Mouse (Mus musculus) cerebellum, postnatal 10 days (tissue): ENCODE data around the gene Rplp1.

Experiments
- DNase-seq, 2 experiments: peaks; one replicate each; pipeline ENCODE4 v3.0.0; 2021; ENCODE audit warnings: mixed read lengths in 2 of 2

The Rplp1 gene

DNA sequence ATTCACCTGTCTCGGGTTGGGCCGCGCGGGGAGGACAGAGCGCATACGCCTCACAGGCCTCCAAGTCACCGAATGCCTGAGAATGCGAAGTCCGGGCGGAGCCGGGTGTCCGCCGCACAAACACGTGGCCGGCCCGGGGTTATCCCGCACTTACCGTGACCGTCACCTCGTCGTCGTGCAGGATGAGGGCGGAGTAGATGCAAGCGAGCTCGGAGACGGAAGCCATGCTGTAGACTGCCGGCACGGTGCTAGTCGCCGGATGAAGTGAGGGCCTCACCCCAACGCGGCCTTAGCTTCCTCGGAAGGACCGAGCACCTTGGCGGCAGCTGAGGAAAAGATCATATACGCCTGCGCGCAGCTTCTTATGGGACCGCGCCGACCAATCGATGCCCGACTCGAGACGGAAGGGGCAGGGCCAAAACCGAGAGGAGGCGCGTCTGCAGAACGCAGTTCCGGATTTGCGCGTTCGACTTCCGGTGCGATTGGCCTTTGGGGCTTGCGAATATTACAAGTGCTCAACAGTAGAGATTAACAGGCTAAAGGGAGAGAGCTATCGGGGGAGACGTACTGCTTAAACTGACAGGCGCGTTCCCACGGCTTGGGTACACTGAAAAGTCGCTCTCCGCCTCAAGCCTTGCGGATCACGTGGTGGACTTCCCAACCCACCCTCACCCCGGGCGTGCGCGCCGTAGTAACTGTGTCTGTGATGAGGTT lies at the start of gene Rplp1:
Gene Rplp1, minus strand, starts transcription at position 340 of the 714 bp plus-strand sequence.
- peak; percentile 96 to 97 for DNase-seq

DNA sequence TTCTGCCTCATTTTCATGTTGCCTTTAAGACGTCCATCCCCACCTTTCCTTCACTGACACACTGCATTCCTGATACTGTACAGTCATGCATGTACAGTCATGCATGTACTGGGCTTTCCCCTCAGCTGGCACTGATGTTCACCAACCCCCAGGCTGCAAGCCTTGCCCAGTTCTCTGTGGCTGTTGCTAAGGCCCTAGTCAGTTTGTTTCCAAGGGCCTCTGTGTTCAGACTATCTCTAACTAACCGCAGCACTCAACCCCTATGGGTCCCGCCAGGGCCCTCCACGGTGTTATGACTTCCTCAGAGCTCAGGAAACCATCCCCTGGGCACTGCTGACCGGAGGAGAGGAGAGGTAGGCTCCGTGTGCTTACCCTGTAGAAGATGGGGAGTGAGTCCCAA lies 49.0 kb upstream of the Rplp1 start:
- DNase-seq: no peak

DNA sequence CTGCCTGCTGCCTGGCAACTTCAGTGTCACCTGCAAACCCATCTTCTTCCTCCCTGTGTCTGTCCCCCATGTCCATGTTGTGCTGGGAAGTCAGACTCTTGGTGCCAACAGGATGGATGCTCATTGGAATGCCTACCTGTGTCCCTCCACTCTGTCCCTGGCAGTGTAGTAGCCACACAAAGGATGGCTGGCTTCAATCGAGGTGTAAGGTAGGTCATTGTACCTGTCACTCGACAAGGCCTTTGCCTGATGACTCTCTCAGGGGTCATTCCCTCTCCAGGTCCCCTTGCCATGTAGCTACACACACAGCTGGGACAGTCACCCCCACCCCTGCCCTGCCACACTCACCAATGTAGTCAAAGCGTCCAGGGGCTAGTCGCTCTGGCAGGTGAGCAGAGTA lies 46.8 kb upstream of the Rplp1 start:
- DNase-seq: no peak

DNA sequence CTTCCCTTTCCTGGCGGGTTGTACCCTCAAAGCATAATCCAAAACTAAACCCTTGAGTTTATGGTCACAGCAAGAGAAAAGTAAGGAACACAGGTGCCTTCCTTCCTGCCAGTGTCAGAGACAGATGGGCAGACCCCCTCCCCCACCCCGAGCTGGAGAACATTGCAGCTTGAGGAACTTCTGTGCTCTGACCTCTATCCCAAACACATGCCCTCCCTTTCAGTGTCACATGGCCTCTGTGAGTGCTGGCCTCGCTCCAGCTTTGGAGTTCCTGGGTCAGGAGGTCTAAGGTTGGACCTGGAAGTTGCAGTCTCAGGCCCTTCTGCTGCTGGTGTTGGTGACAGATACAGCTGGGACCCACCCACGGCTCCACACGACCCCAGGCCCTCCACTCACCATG lies 46.4 kb upstream of the Rplp1 start:
- DNase-seq: peak; percentile 46 to 48

DNA sequence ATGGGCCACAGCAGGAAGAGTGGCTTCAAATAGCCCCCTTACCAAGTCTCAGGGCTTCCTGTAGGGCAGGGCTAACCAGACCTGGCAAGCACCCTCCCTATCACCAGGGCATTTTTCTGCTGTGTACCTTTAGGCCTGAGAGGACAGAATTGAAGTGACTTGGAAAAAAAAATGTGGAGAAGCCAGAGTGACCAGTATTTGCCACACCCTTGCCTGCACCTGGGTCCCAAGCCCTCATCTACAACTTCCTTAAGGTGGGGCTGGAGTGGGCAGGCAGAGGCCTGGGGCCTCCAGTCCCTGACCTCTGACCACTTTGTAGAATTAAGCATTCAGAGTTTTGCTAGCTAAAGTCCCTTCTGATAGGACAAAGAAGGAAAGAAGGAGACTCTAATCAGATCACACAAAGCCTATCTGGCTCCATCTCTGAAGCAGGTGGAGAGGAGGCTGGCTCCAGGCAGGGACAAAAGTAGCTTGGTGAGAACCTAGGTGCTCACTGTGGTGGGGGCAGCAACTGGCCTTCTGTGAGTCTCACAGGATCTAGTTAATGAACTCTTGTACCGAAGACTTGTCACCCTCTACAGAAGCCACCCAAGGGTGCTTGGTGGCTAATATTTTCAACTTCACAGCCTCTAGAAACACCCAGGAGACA lies 45.7 kb upstream of the Rplp1 start:
- no peak for DNase-seq

DNA sequence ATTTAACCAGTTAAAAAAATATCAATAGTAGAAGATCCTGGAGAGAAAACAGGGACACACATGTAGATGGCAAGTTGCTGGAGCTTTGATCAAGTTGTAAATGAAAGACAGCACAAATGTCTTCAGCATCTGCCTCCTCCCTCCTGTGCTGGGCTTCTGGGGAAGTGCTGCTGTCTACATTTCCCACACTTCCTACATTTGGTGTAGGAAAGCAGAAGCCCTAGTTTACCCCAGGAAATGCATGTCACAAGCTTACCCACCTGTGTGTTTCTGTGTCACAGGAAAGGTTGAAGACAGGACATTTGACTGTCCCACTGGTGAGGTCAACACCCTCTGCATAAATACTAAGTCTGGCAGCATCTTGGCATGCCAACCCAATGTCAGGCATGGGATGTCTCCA lies 40.4 kb upstream of the Rplp1 start:
- DNase-seq: no peak

DNA sequence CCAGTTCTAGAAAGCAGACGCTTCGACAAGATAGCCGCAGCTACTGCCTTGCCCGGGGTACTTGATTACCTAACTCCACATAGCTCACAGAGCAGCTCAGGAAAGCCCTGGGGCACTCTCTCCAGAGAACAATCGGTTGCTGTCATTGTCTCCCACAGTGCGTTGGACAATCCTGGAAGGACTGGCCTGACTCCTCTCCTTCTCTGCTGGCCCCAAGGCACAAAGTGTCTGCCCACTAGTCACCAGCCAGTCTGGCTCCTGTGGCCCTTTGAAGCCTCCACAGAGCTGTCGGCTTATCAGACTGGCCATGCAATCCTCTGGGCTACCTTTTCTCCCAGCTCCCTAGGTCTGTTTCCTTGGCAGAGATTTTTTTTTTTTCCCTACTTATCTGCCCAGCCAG lies 37.9 kb upstream of the Rplp1 start:
- DNase-seq: no peak

DNA sequence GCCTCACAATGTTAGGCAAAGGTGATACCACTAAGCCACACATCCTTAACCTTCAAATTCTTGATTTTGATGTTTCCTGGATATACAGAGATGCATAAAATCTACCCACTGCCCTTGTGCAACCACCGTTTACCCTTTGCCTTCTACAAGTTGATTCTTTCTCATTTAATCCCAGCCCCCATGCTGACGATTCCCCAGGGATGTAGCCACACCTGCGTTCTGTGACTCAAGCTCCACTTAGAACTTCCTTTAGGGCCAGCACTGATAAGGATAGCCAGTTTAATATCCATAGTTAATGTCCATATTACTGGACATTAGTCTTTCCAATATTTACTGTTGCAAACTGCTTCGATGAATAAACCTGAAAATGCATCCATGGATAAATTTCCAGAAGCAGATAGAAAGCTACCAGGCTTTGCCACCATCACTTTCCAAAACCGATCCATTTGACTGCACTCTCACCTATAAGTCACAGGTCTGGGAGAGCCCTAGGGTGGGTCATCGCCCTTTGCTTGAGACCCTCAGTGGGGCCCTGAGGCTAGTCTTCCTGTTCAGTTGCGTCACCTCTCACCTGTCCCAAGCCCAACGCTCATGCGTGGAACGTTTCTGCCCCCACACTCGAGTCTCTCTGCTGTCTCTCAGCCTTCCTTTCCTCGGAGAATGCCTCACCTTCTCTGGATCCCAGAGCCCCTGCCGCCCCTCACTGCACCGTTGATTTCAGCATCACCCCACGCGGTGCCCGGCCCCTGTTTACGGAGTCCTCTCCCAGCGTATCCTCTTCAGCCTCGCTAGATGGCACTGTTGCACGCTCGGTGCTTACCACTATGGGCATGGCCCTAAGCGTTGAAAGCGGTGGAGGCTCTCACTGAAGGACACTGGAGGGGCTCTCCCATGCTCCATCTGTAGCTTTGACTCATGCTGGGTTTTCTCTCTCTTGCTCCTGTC lies 33.3 kb upstream of the Rplp1 start:
- DNase-seq: peak; percentile 89 to 90

DNA sequence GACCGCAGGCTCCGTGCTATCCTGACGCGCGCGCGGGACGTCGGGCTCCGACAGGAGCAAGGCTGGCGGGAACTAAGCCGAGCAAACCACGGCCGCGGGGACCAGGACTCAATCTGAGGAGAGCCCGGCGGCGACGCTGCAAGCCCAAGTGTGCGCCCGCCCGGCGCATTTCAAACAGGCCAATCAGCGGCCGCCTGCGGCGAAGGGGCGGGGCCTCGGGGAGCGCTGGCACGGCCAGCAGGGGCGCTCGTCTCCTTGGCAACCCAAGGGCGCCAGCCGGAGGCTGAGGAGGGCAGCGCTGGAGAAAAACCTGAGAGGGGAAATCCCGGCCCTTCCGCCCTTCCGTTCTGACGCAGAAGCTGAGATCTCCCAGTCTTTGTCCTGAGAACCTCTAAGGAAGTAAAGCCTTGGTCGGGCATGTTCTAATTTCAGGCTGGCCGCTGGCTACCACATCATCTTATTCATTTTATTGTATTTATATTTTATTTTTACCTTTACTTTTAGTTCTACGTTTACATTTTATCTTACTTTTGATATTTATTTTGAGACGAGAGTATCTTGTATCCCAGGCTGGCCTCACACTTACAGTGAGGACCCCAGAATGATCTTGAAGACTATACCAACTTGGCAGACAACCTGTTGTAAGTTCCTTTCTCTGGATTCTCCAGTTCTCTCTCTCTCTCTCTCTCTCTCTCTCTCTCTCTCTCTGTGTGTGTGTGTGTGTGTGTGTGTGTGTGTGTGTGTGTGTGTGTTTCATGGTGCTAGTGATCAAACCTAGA lies 32.5 kb upstream of the Rplp1 start, which contains the start of gene Kif23:
Gene Kif23, minus strand, starts transcription at position 152 of the 779 bp plus-strand sequence.
- DNase-seq: peak; percentile 100

DNA sequence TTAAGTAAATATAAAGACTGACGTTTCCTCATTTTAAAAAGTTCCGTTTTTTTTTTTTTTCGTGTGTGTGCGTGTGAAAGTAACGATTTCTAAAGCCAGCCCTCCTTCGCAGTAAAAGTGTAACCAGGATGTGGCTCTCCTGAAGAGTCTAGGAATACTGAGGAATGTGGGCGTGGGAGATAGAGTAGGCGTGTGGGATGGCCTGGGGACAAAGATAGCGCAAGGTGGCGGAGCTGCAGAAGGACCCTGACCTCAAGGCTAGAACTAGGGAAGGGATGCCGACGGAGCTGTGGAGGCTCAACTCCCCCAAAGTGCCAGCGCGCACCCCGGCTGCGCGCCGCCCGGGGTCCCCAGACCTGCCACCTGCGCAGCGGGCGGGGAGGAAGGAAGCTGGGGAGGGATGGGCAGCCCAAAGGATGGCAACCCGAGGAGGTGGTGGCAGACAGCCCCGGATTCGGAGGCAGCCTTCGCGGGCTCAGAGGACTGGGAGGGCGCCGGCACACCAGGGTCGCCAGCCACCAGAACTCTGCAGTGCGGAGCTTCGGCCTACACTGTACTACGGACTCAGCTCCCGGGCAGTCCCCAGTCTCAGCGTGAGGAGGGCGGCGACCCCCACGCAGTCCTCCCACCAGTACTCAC lies 31.8 kb upstream of the Rplp1 start:
- DNase-seq: no peak

DNA sequence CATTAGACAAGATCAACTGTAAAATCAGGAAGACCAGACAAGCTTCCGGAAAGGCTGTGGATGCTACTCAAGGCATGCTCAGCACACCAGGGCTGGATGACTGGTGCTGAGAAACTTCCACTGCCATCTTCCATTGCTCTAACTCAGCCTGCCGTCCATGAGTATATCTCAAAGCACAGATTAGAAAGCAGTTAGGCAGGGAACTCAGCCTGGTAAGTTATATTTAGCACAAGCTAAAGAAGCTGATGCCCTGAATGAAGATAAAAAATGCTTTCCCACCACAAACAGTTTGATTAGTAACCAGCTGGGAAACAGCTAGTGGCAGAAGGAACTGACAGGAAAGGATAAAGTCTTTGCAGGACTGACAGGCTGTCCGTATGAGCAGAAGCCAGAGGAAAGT lies 26.7 kb upstream of the Rplp1 start:
- DNase-seq: no peak

DNA sequence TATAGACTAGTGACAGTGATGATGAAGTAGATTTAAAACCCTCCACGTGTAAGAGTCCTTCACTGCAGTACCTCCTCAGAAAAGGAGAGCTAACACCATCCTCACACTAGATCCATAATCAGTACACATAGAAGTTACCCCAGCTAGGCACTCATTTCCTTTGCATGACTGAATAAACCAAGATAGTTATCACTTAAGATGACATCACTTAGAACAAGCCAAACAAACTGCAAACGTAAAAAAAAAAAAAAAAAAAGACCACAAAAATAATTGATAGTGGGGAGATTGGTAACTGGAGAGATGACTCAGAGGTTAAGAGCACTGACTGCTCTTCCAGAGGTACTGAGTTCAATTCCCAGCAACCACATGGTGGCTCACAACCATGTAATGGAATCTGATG lies 19.0 kb upstream of the Rplp1 start:
- DNase-seq: no peak

DNA sequence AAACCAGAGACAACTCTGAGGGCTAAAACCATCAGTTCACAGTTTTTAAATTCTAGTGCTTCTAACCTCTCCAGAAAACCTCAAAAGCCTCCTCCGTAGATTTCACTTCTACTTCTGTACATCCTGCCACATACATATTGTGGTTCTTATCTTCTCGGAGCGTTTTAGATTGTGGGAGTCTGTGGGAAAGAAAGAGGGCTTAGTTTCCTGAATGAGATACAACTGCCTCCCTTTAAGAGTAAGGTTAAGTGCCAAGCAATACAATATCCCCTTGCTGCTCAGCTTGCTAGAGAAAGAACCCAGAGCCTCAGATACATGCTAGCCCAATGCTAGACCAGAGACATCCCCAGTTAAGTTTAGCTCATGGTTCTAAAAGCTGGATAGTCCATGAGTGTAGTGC lies 17.7 kb upstream of the Rplp1 start:
- no peak for DNase-seq

DNA sequence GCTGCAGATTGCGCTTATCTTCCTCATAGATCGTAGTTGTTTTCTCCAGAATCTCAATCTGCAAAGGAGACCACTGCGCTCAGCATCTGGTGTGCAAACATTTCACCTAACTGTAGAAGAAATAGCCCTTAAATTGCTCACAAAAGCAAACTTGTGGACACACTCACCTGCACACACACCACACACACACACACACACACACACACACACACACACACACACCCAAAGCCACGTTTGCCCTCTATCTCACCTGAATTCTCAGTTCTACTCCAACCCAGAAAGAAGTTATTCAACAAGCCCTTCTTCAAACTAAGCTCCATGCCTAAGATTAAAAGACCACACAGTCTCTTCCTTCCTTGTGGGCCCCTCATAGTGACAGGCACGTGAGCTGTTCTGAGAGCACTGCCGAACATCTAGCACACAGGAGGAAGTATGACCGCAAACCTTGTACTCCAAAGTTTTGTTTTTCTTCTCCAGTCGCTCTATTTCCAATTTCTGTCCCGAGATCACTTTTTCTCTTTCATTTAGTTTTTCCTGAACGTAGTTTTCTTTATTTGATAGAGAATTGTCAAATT lies 10.8 kb upstream of the Rplp1 start:
- DNase-seq: no peak

DNA sequence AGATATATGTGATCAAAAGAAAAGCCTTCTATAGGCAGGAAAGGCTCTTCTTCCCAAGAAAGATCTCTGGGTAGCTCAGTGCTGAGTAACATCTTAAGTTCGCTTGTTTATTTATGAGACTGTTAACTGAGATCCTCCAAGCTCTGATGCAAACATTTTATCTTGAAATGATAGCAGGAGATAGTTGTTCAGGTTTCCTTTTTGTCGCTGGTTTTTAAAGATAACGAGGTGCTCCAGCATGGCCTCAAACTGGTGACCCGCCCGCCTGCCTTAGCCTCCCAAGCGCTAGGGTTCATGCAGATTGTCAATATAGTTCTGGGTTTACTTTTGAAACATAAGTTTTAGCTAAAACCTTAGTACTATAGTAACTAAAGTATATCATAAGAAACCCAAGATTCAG lies 6.0 kb upstream of the Rplp1 start:
- no peak for DNase-seq

DNA sequence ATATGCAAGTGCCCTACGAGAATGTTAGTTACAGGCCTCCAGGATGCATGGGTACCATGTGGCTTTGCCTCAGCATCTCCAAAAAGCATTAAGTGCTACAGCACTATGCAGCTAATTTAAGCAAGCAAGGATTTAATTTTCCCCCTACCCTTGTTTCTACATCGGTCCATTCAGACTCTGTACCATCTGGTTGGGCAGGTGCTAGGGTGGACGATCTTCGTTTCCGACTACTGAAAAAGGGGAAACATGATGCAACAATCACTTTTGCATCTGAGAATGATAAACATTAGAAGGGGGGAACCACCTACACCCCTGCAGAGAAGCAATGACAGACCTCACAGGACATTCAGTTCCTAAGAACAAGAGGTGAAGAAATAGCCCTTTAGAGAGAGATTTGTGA lies 5.1 kb upstream of the Rplp1 start:
- DNase-seq: no peak

DNA sequence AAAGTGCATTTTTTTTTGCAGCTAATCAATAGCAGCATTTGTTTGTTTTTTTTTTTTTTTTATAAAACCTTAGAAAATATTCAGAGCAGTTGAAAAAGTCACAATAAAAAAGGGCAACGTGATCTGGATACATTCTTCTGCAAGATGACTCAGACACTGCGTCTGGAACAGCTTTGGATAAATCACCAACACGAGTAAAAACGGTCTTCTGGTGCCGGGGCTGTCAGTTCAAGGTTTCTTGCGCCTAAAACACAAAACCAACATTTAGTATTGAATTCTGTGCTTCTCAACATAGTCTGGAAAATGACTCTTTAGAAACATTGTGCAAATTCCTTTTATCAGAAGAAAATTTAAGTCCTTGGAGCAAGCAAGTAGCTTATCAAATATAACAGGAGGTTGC lies 3.1 kb upstream of the Rplp1 start:
- no peak for DNase-seq

DNA sequence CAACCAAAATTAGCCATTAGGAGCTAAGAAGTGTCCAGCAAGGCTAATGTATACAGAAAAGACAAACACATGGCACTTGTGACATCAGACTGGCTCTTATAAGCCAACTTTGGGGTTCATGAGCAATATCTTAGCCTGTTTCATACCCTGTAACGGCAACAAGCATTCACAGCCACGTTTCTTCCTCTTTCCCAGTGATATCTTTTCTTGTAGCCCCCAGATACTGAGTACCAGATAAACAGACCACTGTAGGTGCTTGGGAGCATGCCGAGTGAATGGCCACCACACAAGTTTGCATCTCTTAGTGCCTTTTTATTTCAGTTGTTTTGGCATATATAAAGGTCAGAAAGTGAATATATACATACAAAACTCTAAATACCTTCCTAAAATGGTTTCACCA lies 2.6 kb upstream of the Rplp1 start:
- no peak for DNase-seq

DNA sequence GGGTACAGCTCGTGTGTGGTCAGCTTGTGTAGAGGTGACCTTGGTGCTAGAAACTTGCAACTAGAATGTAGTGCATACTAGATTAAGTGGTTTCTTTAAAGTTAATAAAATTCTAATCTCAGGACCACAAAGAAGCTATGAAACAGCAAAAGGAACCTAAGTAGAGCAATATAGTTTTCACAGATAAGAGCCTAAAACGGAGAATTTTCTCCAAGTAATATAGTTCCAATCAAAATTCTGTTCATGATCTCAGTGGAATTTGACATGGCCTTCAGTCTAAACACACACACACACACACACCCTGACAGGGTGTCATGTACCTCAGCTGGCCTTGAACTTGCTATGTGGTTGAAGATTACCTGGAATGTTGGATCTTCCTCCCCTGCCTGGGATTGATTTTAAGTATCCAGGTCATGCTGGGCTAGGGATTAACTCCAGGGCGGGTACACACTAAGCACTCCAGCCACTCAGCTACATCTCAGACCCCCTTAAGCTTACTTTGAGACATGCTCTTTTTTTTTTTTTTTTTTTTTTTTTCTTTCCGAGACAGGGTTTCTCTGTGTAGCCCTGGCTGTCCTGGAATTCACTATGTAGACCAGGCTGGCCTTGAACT lies 1.2 kb upstream of the Rplp1 start:
- DNase-seq: no peak

DNA sequence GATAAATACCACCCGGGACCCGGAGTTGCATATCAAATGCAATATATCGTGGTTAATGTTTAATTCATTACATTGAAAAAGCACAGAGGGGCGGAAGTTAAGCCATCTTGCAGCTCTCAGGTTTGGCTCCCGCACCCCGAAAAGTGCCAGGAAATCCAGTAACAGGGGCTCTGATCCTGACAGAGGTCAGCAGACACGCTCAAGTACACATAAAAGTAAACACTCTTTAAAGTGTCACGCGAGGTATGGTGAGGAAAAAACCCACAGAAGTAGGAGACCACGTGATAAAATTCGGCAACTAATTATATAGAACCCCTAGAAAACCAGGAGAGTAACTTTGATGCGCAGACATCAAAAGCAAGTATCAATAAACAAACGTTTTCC lies 567 bp upstream of the Rplp1 start:
- no peak for DNase-seq
